Mouse (Mus musculus): Measurements from ENCODE around the gene Gm3854.
"Not testable (repeated sequence)": the region's sequence is repeated elsewhere in the genome, so short reads cannot be mapped to it uniquely, and the experiment has no call there.

The Gm3854 gene

DNA sequence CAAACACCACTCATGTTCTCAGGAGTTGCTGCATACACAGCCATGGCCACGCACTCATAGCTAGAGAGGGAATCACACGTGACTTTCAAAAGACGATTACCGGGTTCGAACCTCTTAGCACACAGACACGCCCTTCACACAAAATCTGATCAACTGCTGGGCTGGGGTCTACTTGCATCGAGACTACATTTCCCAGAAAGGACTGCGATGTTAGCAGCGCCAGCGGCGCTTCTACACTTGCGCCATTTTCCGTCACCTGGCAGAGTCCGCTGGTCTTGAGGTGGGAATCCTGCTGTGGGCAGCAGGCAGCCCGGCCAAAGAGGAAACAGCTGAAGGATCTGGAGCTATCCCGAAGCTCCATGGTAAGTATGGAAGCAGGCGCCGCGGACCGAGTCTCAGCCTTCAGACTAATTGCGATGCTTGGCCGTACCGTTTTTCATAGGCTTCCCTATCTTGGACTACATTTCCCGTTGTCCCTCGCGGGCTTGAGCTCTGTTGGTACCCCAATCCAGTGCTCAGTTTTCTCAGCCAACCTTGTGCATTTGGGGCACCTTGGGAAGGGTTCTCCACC lies at the start of gene Gm3854:
Gm3854 (plus strand) TSS at position 259 of the 571 bp plus-strand sequence.
- peak; percentile 100 for ATAC-seq (ENCODE audit: low TSS enrichment)

DNA sequence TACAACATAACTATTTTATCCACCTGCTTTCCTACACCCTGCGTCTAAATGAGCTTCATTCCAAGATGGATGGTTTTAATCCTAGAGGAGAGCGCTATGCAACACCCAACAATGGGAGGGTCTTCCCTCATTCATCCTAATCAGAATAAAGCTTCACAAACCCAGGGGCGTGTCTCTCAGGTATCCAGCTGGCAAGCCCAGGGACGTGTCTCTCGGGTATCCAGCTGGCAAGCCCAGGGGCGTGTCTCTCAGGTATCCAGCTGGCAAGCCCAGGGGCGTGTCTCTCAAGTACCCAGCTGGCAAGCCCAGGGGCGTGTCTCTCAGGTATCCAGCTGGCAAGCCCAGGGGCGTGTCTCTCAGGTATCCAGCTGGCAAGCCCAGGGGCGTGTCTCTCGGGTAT lies 42.8 kb upstream of the Gm3854 start:
- not testable (repeated sequence) for ATAC-seq (ENCODE audit: low TSS enrichment)

DNA sequence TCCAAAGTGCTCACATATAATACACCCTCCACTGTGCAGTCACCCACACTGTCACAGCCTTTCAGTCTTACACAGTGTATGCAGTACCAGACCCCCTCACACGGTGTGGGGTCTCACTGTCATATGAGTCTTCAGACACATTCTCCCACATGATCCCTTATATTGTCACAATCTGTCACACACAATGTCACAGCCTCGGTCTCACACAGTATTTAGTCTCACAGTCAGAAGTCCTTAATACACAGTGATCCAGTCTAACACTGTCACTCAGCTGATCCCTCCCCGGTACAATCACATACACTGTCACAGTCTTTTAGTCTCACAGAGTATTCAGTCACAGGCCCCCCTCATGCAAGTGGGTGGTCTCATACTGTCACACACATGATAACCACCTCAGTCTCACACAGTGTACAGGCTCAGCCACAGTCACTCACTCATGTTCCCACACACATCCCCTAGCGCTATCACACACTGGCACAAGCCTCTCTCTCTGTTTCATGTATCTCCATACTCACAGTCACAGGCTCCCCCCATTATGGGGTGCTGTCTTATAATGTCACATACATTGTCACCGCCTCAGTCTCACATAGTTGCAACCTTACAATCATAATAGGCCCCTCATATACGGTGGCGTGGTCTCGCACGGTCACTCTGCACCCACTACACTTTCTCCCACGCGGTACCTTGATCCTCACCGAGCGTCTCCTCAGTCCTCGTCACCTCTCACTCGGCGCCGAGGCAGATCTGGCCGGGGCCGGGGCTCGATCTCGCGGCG lies 12.9 kb upstream of the Gm3854 start:
- peak; percentile 73 for ATAC-seq (ENCODE audit: low TSS enrichment)

DNA sequence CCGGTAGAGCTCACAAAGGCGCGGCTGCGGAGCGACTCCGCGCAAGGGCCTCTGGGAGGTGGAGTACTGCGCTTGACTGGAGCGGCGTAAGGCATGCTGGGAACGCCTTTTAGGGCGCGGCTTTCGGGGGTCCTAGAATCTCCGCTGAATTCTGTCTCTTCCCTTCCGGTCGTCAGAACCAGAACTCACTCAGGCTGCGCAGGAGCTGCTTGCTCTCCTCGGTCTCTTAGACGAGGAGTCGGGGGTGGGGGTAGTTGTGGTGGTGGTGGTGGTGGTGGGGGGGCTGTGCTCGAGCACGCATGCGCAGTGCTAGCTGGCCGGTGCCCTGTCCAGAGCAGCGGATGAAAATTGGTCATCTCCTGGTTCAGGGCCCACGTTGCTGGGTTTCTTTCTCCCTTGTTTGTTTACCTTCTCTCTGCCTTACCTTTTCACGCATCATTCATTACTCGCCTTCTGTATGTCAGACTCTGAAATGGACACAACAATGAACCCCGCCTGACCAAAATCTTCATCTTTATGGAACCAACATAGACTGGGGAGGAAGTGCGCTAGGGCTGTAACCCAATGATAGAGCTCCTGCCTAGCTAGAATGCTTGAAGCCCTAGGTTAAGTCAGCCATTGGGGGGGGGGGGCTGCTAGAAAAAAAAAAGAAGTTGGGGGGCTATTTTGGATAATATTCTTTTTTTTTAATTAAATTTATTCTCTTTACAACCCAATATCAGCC lies 12.2 kb upstream of the Gm3854 start, which contains the start of gene Zfp583:
Zfp583 (minus strand) TSS at position 53 of the 724 bp plus-strand sequence.
- peak; percentile 97 for ATAC-seq (ENCODE audit: low TSS enrichment)

DNA sequence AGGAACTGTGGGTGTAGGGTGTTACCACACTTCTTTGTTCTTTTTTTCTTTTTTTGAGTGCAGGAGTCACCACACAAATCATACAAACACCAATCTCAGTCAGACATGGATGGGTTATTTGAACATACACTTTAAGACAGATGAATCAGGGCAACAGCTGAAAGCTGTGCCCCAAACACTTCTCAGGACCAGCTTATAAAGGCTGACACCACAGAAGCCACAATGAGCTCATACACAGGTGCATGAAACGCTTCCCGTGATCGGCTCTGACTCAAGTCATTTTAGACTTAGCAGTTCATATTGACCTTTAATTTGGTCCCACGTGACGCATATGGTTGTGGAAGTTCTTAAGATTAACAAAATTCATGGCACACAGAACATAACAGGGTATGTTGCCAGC lies 3.7 kb upstream of the Gm3854 start:
- no peak for ATAC-seq (ENCODE audit: low TSS enrichment)

DNA sequence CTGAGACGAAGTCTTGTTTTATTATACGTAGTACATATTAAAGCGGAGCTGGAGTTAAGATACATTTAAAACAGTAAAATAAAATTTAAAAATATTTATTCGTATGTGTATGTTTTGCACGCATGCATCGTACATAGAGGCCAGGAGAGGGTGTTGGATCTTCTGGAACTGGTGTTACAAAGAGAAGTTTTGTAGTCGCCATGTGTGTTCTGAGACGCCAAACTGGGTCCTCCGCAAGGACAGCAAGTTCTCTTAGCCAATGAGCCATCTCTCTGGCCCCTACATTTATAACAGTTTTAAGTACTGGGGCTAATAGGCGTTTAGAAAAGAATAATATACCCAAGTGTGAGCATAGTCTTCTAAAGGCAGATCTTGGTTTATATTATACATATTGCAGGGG lies 565 bp downstream of the Gm3854 start:
- no peak for ATAC-seq (ENCODE audit: low TSS enrichment)

DNA sequence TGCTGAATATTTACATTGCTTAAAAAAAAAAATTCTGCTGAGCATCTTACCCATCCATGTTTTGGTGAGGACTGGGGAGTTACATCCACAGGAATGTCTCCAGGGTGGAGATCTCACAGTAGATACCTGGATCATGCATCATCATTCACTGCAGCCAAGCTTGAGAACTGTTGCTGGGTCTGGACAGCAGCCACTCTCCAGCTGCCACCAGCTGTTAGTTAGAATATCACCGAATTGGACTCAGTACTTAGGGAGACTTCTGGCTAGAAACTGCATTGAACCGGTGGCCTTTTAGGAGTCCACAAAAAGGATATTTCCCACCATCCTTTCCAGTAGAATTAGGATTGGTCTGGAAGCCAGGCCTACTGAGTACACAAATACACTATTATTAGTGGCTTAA lies 14.6 kb downstream of the Gm3854 start:
- ATAC-seq (ENCODE audit: low TSS enrichment), result no peak

DNA sequence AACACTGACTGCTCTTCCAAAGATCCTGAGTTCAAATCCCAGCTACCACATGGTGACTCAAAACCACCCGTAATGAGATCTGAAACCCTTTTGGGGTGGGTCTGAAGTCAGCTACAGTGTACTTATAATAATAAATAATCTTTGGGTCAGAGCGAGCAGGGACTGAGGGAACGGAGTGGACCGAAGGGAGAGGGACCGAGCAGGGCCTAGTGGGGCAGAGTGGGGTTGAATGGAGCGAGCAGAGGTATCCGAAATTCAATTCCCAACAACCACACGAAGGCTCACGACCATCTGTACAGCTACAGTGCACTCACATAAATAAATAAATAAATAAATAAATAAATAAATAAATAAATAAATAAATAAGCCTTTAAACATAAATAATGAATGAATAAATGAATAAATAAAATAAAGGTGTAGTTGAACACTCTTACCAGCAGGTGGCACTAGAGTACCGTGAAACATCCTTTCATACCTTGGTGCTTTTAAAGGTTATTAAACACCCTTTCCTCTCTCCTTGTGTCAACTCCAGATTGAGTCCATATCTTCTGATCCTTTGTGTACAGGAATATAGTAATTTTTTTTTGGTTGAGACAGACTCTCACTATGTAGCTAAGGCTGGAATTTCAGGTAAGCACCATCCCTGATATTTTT lies 15.5 kb downstream of the Gm3854 start:
- ATAC-seq (ENCODE audit: low TSS enrichment), result no peak

DNA sequence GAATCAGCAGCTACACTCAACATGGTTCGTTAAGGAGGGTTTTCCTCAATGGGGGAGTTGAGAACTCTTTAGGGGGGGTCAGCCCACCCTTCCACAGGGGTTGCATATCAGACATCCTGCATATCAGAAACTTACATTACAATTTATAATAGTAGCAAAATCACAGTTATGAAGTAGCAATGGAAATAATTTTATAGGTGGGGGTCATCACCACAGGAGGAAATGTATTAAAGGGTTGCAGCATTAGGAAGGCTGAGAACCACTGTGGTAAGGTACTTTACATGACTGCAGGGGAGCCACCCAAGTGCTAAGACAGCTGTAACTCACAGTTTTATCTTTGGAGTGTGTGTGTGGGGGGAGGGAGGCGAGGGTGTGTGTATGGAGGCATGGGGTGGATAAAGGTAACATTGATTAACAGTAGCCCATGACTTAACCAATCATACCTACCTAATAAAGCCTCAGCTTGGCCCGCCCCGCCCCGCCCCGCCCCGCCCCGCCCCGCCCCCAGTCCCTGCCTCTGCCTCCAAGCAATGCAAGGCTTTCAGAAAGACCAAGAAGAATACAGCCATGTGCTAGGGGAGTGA lies 17.0 kb downstream of the Gm3854 start:
- ATAC-seq (ENCODE audit: low TSS enrichment), result no peak

DNA sequence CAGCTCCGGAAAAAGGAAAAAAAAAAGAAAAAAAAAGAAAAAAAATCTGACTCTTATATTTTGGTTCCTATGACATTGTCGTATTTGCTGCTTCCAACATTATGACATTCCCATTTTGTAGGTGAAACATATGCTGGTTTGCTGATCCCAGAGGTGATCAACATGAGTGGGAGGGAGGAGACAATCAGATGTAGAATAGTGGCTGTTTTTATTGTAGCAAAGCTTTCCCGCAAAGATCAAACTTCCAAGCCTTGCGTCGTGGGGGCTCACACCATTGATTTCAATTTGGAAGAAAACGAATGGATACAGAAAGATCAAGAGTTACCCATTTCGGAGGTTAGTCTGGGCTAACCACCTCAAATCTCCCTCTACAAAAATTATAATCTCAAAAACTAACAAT lies 18.2 kb downstream of the Gm3854 start:
- no peak for ATAC-seq (ENCODE audit: low TSS enrichment)

DNA sequence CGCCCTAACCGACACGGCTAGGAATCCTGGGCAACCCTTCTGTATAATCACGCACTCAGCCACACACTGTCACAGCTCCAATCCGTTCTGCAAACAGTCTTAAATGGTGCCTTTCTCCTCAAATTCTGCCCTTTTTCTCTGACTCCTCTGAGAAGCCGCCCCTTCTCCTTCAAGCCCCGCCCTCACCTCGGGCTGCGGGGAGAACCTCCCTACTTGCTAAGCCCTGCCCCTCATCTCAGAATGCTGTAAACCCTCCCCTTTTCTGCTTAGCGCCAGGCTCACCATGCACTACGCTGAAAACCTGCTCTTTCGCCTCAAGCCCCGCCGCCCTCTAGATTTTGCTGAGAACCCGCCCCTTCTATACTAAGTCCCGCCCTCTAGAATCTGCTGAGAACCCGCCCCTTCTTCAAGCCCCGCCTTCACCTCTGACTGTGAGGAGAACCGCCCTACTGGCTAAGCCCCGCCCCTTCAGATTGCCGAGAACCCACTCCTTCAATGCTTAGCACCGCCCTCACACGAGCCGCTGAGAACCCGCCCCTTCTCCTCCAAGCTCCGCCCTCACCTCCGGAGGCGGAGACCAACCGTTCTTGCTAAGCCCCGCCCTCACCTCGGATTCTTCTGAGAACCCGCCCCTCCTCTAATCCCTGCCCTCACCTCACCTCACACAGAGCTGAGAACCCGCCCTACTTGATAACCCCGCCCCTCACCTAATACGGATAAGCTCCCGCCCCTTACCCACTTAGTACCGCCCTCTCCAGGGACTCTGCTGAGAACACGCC lies 18.9 kb downstream of the Gm3854 start:
- peak; percentile 84 for ATAC-seq (ENCODE audit: low TSS enrichment)

DNA sequence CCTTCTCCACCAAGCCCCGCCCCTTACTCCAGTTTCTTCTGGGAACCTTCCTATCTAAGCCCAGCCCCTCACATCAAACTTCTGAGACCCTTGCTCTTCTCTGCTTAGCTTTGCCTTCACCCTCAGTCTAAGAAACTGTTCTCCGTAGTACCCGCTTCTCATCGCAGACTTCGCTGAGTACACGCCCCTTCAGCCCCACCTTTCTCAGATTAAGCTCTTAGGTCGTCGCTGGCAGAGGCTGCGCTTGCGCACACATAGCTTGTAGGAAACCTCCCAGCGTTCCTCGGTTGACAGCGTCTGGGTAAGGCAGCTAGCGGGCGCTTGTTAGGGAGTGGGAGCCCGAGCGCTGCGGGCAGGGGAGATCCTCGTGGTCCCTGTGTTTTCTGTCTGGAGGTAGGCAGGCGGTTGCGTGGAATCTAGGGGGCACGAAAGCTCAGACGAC lies 19.5 kb downstream of the Gm3854 start, which contains the start of gene Zfp78:
Zfp78 (plus strand) TSS at position 234 of the 442 bp plus-strand sequence.
- peak; percentile 80 for ATAC-seq (ENCODE audit: low TSS enrichment)

DNA sequence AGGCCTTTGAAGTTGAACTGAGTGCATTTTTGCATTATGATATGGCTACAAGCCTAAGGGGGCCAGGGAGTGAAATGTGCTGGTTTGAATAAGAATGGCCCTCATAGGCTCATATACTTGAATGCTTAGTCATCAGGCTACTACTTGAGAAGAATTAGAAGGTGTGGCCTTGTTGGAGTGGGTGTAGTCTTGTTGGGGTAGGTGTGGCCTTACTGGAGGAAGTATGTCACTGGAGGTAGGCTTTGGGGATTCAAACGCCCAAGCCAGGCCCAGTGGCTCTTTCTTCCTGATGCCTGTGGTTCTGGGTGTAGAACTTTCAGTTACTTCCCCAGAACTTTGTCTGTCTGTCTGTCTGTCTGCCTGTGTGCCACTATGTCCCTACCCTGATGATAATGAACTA lies 21.2 kb downstream of the Gm3854 start:
- no peak for ATAC-seq (ENCODE audit: low TSS enrichment)

DNA sequence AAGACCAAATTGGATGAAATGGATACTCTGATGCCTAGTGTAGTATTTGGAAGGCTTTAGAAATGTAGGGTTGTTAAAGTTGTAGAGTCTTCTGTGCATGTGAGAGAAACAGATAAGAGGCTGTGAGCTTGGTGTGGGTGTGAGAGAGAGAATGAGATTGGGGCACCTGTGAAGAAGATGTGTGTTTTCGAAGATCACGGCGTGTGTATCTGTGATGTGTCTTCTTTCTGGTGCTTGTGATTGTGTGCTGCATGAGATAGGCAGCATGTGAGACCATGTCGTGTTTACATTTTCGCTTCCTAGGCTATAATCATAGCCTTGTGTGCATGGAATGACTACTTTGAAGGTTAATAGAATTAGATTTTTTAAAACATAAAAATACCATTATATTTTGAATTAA lies 23.6 kb downstream of the Gm3854 start:
- ATAC-seq (ENCODE audit: low TSS enrichment), result no peak

DNA sequence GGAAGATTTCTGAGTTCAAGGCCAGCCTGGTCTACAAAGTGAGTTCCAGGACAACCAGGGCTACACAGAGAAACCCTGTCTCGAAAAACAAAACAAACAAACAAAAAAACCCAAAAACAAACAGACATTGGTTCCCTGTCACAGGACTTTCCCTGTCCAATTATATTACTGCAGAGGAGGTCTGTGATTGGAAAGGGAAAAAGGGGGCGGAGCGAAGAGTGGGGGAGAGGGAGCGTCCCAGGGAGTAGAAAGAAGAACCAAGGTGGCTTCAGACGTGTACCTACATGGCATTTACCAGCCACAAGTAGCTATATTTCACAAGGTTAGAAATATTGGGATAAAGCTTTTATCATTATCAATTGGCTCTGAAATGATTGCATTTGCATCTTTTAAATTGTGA lies 24.6 kb downstream of the Gm3854 start:
- ATAC-seq (ENCODE audit: low TSS enrichment), result not testable (repeated sequence)

DNA sequence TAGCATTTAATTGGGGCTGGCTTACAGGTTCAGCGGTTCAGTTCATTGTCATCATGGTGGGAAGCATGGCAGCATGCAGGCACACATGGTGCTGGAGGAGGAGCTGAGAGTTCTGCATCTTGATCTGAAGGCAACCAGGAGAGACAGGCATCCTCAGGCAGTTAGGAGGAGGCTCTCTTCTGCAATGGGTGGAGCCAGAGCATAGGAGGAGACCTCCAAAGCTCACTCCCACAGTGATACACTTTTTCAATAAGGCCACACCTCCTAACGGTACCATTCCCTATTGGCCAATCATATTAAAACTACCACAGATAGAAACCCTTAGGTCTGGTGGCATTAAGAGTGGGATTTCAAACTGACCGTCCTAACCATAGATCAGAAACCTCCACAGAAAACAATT lies 25.9 kb downstream of the Gm3854 start:
- no peak for ATAC-seq (ENCODE audit: low TSS enrichment)

DNA sequence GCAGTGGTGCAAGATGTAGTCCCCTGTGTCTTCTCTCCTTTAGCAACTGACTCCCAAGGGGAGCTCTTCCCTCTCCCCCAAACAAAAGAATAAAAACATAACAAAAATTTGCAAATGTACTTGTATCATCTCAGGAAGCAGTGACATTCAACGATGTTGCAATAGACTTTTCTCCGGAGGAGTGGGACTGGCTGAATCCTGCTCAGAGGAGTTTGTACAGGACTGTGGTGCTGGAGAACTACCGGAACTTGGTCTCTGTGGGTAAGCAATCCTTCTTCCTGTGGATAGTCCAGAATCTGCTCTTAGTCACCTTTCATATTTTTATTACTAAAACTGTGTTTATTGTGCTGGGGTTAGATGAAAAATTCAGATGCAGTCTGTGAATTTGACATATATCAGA lies 29.4 kb downstream of the Gm3854 start:
- no peak for ATAC-seq (ENCODE audit: low TSS enrichment)

DNA sequence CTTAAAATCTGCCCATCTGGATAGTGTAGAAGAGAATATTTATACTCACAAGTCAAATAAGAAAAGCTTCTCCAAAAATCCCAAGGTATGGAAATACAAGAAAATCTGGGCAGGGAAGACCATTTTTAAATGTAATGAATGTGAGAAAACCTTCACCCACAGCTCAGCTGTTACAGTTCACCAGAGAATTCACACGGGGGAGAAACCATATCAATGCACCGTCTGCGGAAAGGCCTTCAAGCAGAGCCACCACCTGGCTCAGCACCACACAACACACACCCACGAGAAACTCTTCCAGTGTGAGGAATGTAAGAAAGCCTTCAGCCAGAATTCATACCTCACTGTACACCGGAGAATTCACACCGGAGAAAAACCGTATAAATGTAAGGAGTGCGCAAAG lies 34.9 kb downstream of the Gm3854 start:
- peak; percentile 76 for ATAC-seq (ENCODE audit: low TSS enrichment)

DNA sequence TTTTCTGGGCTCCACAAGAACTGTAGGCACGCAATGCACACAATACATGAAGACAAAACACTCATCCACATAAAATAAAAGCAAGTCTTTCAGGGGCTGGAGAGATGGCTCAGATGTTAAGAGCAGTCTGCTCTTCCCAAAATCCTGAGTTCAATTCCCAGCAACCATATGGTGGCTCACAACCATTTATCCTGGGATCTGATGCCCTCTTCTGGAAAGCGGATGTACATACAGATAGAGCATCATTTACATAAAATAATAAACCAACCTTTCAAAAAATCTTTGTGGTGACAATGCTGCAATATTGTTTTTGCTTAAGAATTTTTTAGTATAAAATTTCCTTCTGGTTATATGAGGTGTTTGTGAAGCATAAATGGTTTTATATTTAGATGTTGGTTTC lies 37.9 kb downstream of the Gm3854 start:
- no peak for ATAC-seq (ENCODE audit: low TSS enrichment)

DNA sequence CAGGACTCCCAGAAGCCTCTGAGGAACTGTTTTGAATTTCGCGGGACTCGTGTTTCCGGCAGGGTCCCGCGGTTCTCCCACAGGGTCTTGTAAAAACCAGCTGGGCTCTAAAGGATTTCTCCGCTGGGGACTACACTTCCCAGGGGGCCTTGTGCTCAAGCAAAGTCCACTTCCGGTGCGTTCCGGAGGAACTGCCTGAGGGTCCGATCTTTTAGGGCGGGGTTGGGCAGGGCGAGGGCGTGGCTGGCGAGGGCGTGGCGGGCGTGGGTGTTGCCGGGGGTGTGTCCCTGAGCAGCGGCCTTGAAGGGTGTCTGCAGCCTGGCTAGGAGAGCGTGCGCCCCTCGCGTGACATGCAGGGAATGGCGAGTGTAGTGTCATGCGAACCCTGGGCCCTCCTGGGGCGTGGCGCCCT lies 39.5 kb downstream of the Gm3854 start, which contains the start of gene Zfp28:
Zfp28 (plus strand) TSS at position 252 of the 412 bp plus-strand sequence.
- ATAC-seq (ENCODE audit: low TSS enrichment), result peak; percentile 89

DNA sequence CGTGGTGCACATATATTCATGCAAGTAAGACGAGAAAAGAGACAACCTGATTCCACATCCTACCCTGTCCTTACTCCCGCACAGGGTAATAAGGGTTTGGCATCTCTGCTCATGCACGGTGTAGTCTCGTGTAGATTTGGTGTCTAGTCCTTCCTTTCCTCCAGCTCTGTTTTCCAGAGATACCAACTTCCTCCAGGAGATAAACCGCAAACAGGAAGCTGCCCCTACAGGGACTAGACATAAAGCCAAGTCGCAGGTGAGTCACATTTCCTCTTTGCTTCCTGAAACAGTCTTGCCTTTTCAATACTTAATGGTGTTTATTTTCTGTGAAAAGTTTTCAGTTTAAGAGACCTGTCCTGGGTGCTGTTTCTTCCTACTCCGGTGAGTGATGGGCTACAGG lies 40.5 kb downstream of the Gm3854 start:
- ATAC-seq (ENCODE audit: low TSS enrichment), result no peak
